Mouse (Mus musculus): ENCODE data around the gene Decr2.
"Not testable (repeated sequence)": the region's sequence is repeated elsewhere in the genome, so short reads cannot be mapped to it uniquely, and the experiment has no call there.

Decr2 gene

GRCm38 (mm10) chr17:26089905-26090632, at the start of gene Decr2:
TSS of gene Decr2 (minus strand) at chr17:26090337.
- DNase-seq = peak; percentile 87

GRCm38 (mm10) chr17:26138901-26139381, 48.8 kb upstream of the Decr2 start:
- peak; percentile 54 for DNase-seq

- peak; percentile 88 for DNase-seq
Observed at GRCm38 (mm10) chr17:26138239-26138836, 48.2 kb upstream of the Decr2 start, which contains the start of gene Axin1. TSS of gene Axin1 (plus strand) at chr17:26138688.

GRCm38 (mm10) chr17:26137751-26138130, 47.6 kb upstream of the Decr2 start:
- DNase-seq = no peak

GRCm38 (mm10) chr17:26137106-26137750, 47.1 kb upstream of the Decr2 start:
- DNase-seq = no peak

GRCm38 (mm10) chr17:26131856-26132853, 42.0 kb upstream of the Decr2 start:
- no peak for DNase-seq

GRCm38 (mm10) chr17:26131062-26131732, 41.1 kb upstream of the Decr2 start:
- no peak for DNase-seq

- DNase-seq = no peak
Observed at GRCm38 (mm10) chr17:26125226-26125625, 35.1 kb upstream of the Decr2 start.

GRCm38 (mm10) chr17:26124560-26124959, 34.4 kb upstream of the Decr2 start:
- no peak for DNase-seq

- peak; percentile 97 for DNase-seq
Observed at GRCm38 (mm10) chr17:26123267-26123684, 33.1 kb upstream of the Decr2 start, which contains the start of gene Mrpl28. TSS of gene Mrpl28 (plus strand) at chr17:26123500.

- no peak for DNase-seq
Observed at GRCm38 (mm10) chr17:26122431-26123140, 32.4 kb upstream of the Decr2 start.

GRCm38 (mm10) chr17:26119766-26120710, 29.9 kb upstream of the Decr2 start:
- DNase-seq = peak; percentile 72

- no peak for DNase-seq
Observed at GRCm38 (mm10) chr17:26116503-26117258, 26.5 kb upstream of the Decr2 start.

GRCm38 (mm10) chr17:26115956-26116487, 25.9 kb upstream of the Decr2 start:
- DNase-seq = no peak

GRCm38 (mm10) chr17:26115205-26115898, 25.2 kb upstream of the Decr2 start:
- no peak for DNase-seq

- not testable (repeated sequence) for DNase-seq
Observed at GRCm38 (mm10) chr17:26114461-26114860, 24.3 kb upstream of the Decr2 start.

GRCm38 (mm10) chr17:26114061-26114460, 23.9 kb upstream of the Decr2 start:
- no peak for DNase-seq
